Mouse (Mus musculus) neural tube, embryonic 15.5 days (tissue): ENCODE measurements around the gene Clta. TPM values are rescaled to one million over a fixed set of nuclear protein-coding genes. Genes with fewer than 3 reads are reported as not detected.

Experiments used
- ATAC-seq: fragments of 200-750 bp; cut with Nextera tagmentation; 2 replicates; pipeline ENCODE4 v1.8.0; 2017; ENCODE audit warnings: mild to moderate bottlenecking, moderate TSS enrichment, moderate library complexity; ENCODE audit not compliant: low FRiP score
- H3K27ac ChIP-seq: fragments of 300-500 bp; sonication (generic); replicated peaks from 2 replicates; pipeline ENCODE4 v1.5.1; 2015; ENCODE audit warnings: mild to moderate bottlenecking, inconsistent platforms
- H3K27me3 ChIP-seq: fragments of 300-500 bp; sonication (generic); replicated peaks from 2 replicates; pipeline ENCODE4 v1.6.1; 2015; ENCODE audit warnings: inconsistent platforms
- H3K36me3 ChIP-seq: fragments of 300-500 bp; sonication (generic); 2 replicates; pipeline ENCODE4 v1.6.1; 2015; ENCODE audit warnings: inconsistent platforms
- H3K4me1 ChIP-seq: fragments of 300-500 bp; sonication (generic); 2 replicates; pipeline ENCODE4 v1.6.1; 2015; ENCODE audit warnings: inconsistent platforms
- H3K4me2 ChIP-seq: fragments of 300-500 bp; sonication (generic); 2 replicates; pipeline ENCODE4 v1.6.1; 2015; ENCODE audit warnings: inconsistent platforms, mild to moderate bottlenecking, moderate library complexity
- H3K4me3 ChIP-seq: fragments of 300-500 bp; sonication (generic); replicated peaks from 2 replicates; pipeline ENCODE4 v1.5.1; 2015; ENCODE audit warnings: mild to moderate bottlenecking, inconsistent platforms
- H3K9ac ChIP-seq: fragments of 300-500 bp; sonication (generic); replicated peaks from 2 replicates; pipeline ENCODE4 v1.6.1; 2015; ENCODE audit warnings: mild to moderate bottlenecking, inconsistent platforms
- H3K9me3 ChIP-seq: fragments of 300-500 bp; sonication (generic); replicated peaks from 2 replicates; pipeline ENCODE4 v1.6.1; 2016; ENCODE audit warnings: inconsistent platforms
- WGBS: fragments of 180-500 bp; shearing (Covaris S2); methylation state at CpG from one replicate; pipeline ENCODE4 v1.1.7; 2015; ENCODE audit warnings: mixed read lengths; 5-methylcytosine and 5-hydroxymethylcytosine counted together
- polyA plus RNA-seq: library from polyadenylated mRNA; unstranded; fragments of >200 nt; fragmentation: Nextera tagmentation; extraction: Ambion mirVana; gene quantifications from 2 replicates; pipeline ENCODE4 v1.2.1, GENCODE M21; 2015

Gene Clta
- polyA plus RNA-seq, 1 experiment from 2014 or later, result 381 TPM

DNA sequence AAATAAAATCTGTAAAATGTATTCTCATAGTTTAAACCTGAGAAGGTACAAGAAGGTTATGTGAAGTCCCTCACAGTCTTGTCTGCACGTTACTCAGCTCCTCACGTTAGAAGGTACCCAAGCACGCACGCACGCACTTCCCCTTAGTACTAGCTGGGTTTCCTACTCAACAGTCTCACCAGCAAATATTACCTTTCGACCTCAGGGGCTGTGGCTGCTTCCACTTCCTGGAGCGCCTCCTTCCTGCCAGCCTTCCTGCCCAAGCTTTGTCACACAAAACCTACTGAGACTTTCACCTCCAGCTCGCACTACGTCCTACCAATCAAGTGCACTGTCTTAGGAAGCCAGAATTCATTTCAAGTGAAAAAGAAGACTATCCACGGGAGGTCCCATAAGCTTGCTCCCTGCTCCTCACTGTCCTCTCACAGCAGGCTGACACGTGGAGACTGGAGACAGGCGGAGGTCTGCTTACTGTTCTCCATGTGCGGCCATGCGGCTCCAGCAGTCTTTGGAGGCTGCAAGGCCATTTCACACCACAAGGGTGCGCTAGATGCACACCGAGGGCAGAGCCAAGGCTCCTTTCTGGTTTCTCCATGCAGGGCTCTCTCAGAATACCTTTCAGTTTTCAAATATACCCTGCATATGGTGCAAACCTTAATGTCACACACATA is 61.2 kb downstream of the Clta start:
- H3K9me3 ChIP-seq, result no peaks in the 10 kb centered on the region
- H3K4me3 ChIP-seq, result no peak overlapping the region
- H3K36me3 ChIP-seq, result no peaks in the 10 kb centered on the region
- H3K27ac ChIP-seq, result no peak overlapping the region
- H3K4me1 ChIP-seq, result peaks cover 11% of the 10 kb centered on the region
- ATAC-seq, result peak; percentile 55
- no peaks in the 10 kb centered on the region for H3K27me3 ChIP-seq
- no peak overlapping the region for H3K9ac ChIP-seq
- peak overlapping the region; percentile 26; the same call in 1 of the 2 replicates for H3K4me2 ChIP-seq
- WGBS, result 39% methylated on average over 16 of the region's 16 CpGs

GRCm38 (mm10) chr4:44066891-44067290 is 62.6 kb downstream of the Clta start:
- no peak overlapping the region for H3K4me3 ChIP-seq
- H3K27me3 ChIP-seq, result no peaks in the 10 kb centered on the region
- no peak overlapping the region for H3K9ac ChIP-seq
- WGBS, result 95% methylated on average over 6 of the region's 6 CpGs
- ATAC-seq, result no peak
- no peak overlapping the region for H3K4me2 ChIP-seq
- H3K4me1 ChIP-seq, result peaks cover 24% of the 10 kb centered on the region
- H3K9me3 ChIP-seq, result no peaks in the 10 kb centered on the region
- H3K27ac ChIP-seq, result no peak overlapping the region
- H3K36me3 ChIP-seq, result no peaks in the 10 kb centered on the region

- Histone ChIP-seq H3K4me2 (no peak overlapping the region), H3K27me3 (no peaks in the 10 kb centered on the region), H3K4me3 (no peak overlapping the region), H3K4me1 (peaks cover 33% of the 10 kb centered on the region), H3K27ac (no peak overlapping the region), H3K36me3 (no peaks in the 10 kb centered on the region), H3K9me3 (no peaks in the 10 kb centered on the region), H3K9ac (no peak overlapping the region)
- WGBS, result 39% methylated on average over 9 of the region's 9 CpGs
- ATAC-seq, result no peak
These were observed 64.5 kb downstream of the Clta start for GRCm38 (mm10) chr4:44068736-44069135.

- ATAC-seq, result no peak
- H3K4me3 ChIP-seq, result no peak overlapping the region
- no peaks in the 10 kb centered on the region for H3K27me3 ChIP-seq
- H3K27ac ChIP-seq, result no peak overlapping the region
- H3K9me3 ChIP-seq, result no peaks in the 10 kb centered on the region
- H3K4me1 ChIP-seq, result peaks cover 33% of the 10 kb centered on the region
- no peak overlapping the region for H3K9ac ChIP-seq
- no peak overlapping the region for H3K4me2 ChIP-seq
- no peaks in the 10 kb centered on the region for H3K36me3 ChIP-seq
- 97% methylated on average over 4 of the region's 4 CpGs for WGBS
These were observed 65.2 kb downstream of the Clta start for GRCm38 (mm10) chr4:44069411-44069810.

GRCm38 (mm10) chr4:44070641-44071040 is 66.4 kb downstream of the Clta start:
- Histone ChIP-seq H3K4me2 (peak overlapping the region; percentile 71), H3K4me3 (peak overlapping the region; percentile 88), H3K9me3 (no peaks in the 10 kb centered on the region), H3K27me3 (no peaks in the 10 kb centered on the region), H3K9ac (0 out of 2 replicates have a peak overlapping the region, but pooled peaks have one; percentile 17), H3K27ac (no peak overlapping the region), H3K4me1 (peaks cover 29% of the 10 kb centered on the region), H3K36me3 (no peaks in the 10 kb centered on the region)
- no peak for ATAC-seq
- 76% methylated on average over 4 of the region's 4 CpGs for WGBS

GRCm38 (mm10) chr4:44071741-44072145 is 67.5 kb downstream of the Clta start:
- Histone ChIP-seq H3K9me3 (no peaks in the 10 kb centered on the region), H3K27ac (peak overlapping the region; percentile 89), H3K4me2 (peak overlapping the region; percentile 71), H3K4me1 (peaks cover 29% of the 10 kb centered on the region), H3K4me3 (peak overlapping the region; percentile 88), H3K9ac (peak overlapping the region; percentile 95), H3K36me3 (no peaks in the 10 kb centered on the region), H3K27me3 (no peaks in the 10 kb centered on the region)
- peak; percentile 32; the same call in 1 of the 2 replicates for ATAC-seq
- 4% methylated on average over 11 of the region's 11 CpGs for WGBS

- Histone ChIP-seq H3K4me3 (peak overlapping the region; percentile 88), H3K9me3 (no peaks in the 10 kb centered on the region), H3K4me2 (peak overlapping the region; percentile 71), H3K4me1 (peaks cover 29% of the 10 kb centered on the region), H3K9ac (peak overlapping the region; percentile 95), H3K27me3 (no peaks in the 10 kb centered on the region), H3K36me3 (no peaks in the 10 kb centered on the region), H3K27ac (peak overlapping the region; percentile 89)
- peak; percentile 97 for ATAC-seq
- WGBS, result under 1% methylated on average over 69 of the region's 70 CpGs
These were observed 68.1 kb downstream of the Clta start for GRCm38 (mm10) chr4:44072146-44072872.

DNA sequence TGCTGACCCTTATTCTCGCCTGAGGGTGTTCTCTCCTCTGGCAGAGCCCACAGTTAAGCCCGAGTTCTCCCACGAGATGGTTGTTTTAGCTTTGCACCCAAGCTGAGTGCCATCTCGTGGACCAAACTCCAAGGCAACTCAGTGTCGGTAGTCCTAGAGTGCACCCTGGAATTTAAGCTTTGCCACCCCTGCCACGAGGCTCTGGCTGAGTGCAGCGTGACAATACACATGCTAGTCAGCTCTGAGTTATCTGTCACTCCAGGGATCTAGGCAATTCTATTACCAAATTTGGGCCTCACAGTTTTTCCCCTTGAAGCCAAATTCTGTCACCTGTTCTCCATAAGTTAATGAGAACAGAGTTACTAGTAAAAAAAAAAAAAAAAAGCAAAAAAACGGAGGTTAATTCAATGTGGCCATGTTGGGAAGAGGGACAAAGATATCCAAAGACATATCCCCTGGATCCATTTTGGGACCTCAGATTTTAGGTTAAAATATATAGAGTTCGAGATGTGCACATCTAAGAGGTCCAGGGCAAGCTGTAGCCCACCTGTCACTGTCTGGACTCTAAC is 68.7 kb downstream of the Clta start:
- no peaks in the 10 kb centered on the region for H3K36me3 ChIP-seq
- 8% methylated on average over 9 of the region's 9 CpGs for WGBS
- ATAC-seq, result peak; percentile 73

DNA sequence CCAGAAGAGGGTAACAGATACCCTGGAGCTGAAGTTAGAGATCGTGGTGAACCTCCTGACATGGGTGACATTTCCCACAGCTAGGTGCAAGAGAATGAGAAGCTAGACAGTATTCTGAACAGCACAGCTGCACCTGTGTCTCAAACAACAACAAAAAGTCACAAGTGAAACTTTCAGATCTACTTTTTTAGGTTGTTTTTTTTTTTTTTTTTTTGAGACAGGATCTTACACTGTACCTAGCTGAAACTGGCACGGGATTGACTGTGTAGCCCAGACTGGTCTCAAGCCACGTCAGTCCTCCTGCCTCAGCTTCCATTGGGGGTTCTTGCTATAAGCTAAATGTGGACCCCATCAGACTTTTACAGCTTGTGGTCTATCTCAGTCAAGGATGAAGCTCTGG is 69.5 kb downstream of the Clta start:
- 92% methylated on average over 3 of the region's 3 CpGs for whole genome bisulfite sequencing
- H3K36me3 ChIP-seq, result no peaks in the 10 kb centered on the region
- no peak overlapping the region for H3K4me2 ChIP-seq
- no peaks in the 10 kb centered on the region for H3K27me3 ChIP-seq
- peaks cover 26% of the 10 kb centered on the region for H3K4me1 ChIP-seq
- ATAC-seq, result no peak
- no peak overlapping the region for H3K4me3 ChIP-seq
- no peaks in the 10 kb centered on the region for H3K9me3 ChIP-seq
- no peak overlapping the region for H3K9ac ChIP-seq
- no peak overlapping the region for H3K27ac ChIP-seq

More for the DNA sequence above, 68.7 kb downstream of the Clta start:
- Histone ChIP-seq H3K4me3 (peak overlapping the region; percentile 88), H3K4me2 (peak overlapping the region; percentile 71), H3K4me1 (peaks cover 29% of the 10 kb centered on the region), H3K27me3 (no peaks in the 10 kb centered on the region), H3K27ac (peak overlapping the region; percentile 89), H3K9me3 (no peaks in the 10 kb centered on the region), H3K9ac (peak overlapping the region; percentile 95)

DNA sequence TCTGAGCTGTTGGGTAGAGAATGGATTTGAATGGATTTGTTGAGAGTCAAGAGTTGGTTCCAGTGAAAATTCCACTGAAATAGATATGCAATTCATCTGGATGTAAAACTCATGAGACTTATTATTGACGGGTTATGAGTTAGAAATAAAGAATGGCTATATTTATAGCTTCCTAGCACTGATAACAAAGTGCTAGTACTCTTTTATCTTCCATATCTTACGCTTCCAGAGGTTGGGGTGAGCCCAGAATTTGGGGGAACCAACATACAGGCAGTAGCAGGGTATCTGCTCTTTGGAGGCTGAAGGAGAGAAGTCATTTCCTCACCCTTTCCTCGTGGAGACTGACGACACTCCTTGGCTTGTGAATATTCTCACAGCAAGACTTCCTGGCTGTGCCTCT is 70.2 kb downstream of the Clta start:
- 79% methylated on average over 4 of the region's 4 CpGs for WGBS
- H3K4me2 ChIP-seq, result no peak overlapping the region
- no peak for ATAC-seq

DNA sequence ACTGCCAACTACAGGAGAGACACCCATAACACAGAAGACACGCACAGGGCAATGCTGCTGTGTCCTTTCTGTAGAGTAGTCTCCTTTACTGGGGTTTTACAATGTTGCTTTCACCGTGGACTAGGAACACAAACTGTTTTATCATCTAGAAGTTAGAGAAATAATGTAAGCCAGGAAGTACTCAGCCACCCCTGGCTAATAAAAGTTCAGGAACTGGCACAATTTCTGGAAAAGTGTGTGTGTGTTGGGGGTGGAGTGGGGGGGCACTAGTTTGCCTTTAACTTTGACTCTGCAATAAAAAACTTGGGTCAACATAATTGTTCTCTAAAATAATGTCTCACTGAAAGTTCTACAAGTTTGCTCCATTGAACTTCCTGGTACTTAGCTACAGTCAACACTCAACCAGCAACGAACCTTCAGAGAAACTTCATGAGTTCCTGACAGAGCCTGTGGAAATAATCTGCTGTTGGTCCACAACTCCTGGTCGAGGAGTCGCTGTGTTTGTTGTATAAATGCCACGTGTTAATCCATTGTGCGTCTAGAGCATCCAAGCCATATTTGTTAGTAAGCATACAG is 74.2 kb downstream of the Clta start:
- Histone ChIP-seq H3K27ac (no peak overlapping the region), H3K27me3 (no peaks in the 10 kb centered on the region), H3K4me3 (no peak overlapping the region), H3K4me2 (no peak overlapping the region), H3K9ac (no peak overlapping the region), H3K4me1 (peaks cover 2% of the 10 kb centered on the region; the same call in 1 of the 2 replicates), H3K36me3 (no peaks in the 10 kb centered on the region), H3K9me3 (no peaks in the 10 kb centered on the region)
- ATAC-seq, result no peak
- 86% methylated on average over 7 of the region's 7 CpGs for WGBS

More for the DNA sequence above, 70.2 kb downstream of the Clta start:
- Histone ChIP-seq H3K4me3 (no peak overlapping the region), H3K36me3 (no peaks in the 10 kb centered on the region), H3K9ac (no peak overlapping the region), H3K27me3 (no peaks in the 10 kb centered on the region), H3K4me1 (peaks cover 25% of the 10 kb centered on the region), H3K27ac (no peak overlapping the region), H3K9me3 (no peaks in the 10 kb centered on the region)
